Mouse (Mus musculus) midbrain, postnatal 0 days (tissue): ENCODE data around the gene Sema4c. TPM values are rescaled to one million over a fixed set of nuclear protein-coding genes. Genes with fewer than 3 reads are reported as not detected.

ENCODE experiments used
- ATAC-seq: fragments of 200-750 bp; cut with Nextera tagmentation; 2 replicates; pipeline ENCODE4 v1.8.0; 2017; ENCODE audit warnings: moderate number of reproducible peaks, mild to moderate bottlenecking, moderate TSS enrichment, moderate library complexity; ENCODE audit not compliant: low FRiP score
- DNase-seq: peaks from one replicate; pipeline ENCODE4 v3.0.0-alpha.2; 2015; ENCODE audit warnings: low spot score
- H3K27ac ChIP-seq: fragments of 300-500 bp; sonication (generic); 2 replicates; pipeline ENCODE4 v1.5.1; 2014; ENCODE audit warnings: low read depth, mild to moderate bottlenecking, low read length, mixed read lengths
- H3K27me3 ChIP-seq: fragments of 300-500 bp; sonication (generic); 2 replicates; pipeline ENCODE4 v1.6.1; 2014; ENCODE audit warnings: low read length, control low read depth, mixed read lengths; ENCODE audit not compliant: insufficient read depth
- H3K36me3 ChIP-seq: fragments of 300-500 bp; sonication (generic); 2 replicates; pipeline ENCODE4 v1.6.1; 2014; ENCODE audit warnings: low read length, control low read depth, mixed read lengths; ENCODE audit not compliant: insufficient read depth
- H3K4me1 ChIP-seq: fragments of 300-500 bp; sonication (generic); 2 replicates; pipeline ENCODE4 v1.6.1; 2014; ENCODE audit warnings: mild to moderate bottlenecking, control low read depth, antibody characterized with exemption, low read length, mixed read lengths; ENCODE audit not compliant: insufficient read depth
- H3K4me2 ChIP-seq: fragments of 300-500 bp; sonication (generic); 2 replicates; pipeline ENCODE4 v1.6.1; 2014; ENCODE audit warnings: low read depth, mild to moderate bottlenecking, low read length, mixed read lengths; ENCODE audit not compliant: poor library complexity, severe bottlenecking
- H3K4me3 ChIP-seq: fragments of 300-500 bp; sonication (generic); 2 replicates; pipeline ENCODE4 v1.5.1; 2014; ENCODE audit warnings: low read depth, mild to moderate bottlenecking, low read length, moderate library complexity
- H3K9ac ChIP-seq: fragments of 300-500 bp; sonication (generic); replicated peaks from 2 replicates; pipeline ENCODE4 v1.6.1; 2014; ENCODE audit warnings: mild to moderate bottlenecking, low read length, moderate library complexity, mixed read lengths; ENCODE audit not compliant: poor library complexity, severe bottlenecking
- H3K9me3 ChIP-seq: fragments of 300-500 bp; sonication (generic); 2 replicates; pipeline ENCODE4 v1.6.1; 2016; ENCODE audit warnings: low read length, control low read depth
- CTCF ChIP-seq: IDR thresholded peaks from 2 replicates; pipeline ENCODE4 v1.5.1; 2016; ENCODE audit warnings: antibody characterized with exemption, mild to moderate bottlenecking
- WGBS: fragments of 180-500 bp; shearing (Covaris S2); extraction: QIAGEN DNeasy Blood & Tissue Kit; methylation state at CpG from one replicate; pipeline ENCODE4 v1.1.7; 2014; 5-methylcytosine and 5-hydroxymethylcytosine counted together
- polyA plus RNA-seq: library from polyadenylated mRNA; unstranded; fragments of >200 nt; fragmentation: Nextera tagmentation; extraction: Ambion mirVana; gene quantifications from 2 replicates; pipeline ENCODE4 v1.2.1, GENCODE M21; 2015
- total RNA-seq: library from RNA; depleted of rRNA; stranded (reverse); fragments of >200 nt; gene quantifications from 2 replicates; pipeline ENCODE4 v1.2.3, GENCODE M21; 2014

Sema4c gene
- total and polyA plus RNA-seq, 2 experiments from 2014 or later, result 18.0 to 30.0 TPM

DNA sequence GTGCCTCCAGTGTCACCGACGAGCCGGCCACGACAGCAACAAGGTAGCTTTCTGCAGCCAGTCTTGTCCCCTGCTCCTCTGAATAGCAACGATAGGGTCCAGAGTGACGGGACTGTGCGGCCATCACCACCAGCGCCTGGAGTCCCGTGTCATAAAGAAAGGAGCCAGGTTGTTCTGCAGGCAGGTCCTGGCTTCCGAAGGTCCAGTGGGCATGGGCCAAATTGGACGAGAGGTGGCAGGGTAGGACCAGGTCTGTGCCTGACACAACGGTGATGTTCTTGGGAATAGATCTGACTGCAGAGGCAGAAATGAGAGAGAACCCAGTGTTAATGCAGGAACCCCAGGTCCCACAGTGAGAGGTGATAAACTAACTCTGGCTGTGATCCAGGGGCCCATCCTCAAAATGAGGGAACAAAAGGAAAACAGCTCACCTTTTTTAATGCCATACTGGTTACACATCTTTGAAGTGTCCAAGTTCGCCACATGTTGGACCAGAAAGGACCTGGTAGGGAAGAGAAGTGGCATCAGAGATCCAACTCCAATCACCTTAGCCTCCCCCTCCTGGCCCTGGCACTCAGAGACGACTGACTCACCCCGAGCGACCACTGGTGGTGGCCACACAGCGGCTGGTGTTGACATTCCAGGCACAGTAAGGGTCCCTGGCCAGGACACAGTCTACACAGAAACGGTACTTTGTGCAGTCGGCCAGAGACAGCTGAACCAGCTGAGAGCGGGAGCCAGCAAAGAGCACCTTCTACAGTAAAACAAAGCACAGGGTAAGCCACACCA, 7.9 kb downstream of the Sema4c start:
- no peak for ATAC-seq

DNA sequence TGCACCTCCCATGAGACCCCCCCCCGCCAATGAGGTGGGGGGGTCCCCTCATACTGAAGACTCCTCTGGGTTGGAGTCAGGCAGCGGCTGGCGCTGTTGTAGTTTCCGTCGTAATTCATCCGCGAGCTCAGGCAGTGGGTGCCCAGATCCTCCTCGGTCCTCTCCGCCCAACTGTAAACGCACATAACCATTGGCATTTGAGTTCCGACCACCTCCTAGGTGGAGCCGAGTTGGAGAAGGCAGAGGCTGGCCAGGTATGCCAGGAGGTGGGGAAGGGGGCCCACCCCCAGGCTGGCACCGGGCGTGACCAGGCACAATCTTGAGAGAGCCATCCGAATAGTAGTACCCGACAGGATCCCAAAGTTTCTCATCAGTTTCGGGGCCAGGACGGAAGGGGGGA, 8.7 kb downstream of the Sema4c start:
- TF ChIP-seq CTCF, result no peak
- Histone ChIP-seq H3K4me2 (no peak overlapping the region), H3K4me3 (no peak overlapping the region), H3K9ac (no peak overlapping the region), H3K9me3 (no peaks in the 10 kb centered on the region), H3K4me1 (peaks cover 5% of the 10 kb centered on the region; the same call in 1 of the 2 replicates), H3K36me3 (peaks cover 59% of the 10 kb centered on the region), H3K27ac (no peak overlapping the region), H3K27me3 (no peaks in the 10 kb centered on the region)
- DNase-seq (no peak), ATAC-seq (no peak)
- 87% methylated on average over 18 of the region's 18 CpGs for WGBS

More for the DNA sequence above, 7.9 kb downstream of the Sema4c start:
- TF ChIP-seq CTCF, result no peak
- H3K4me1 ChIP-seq, result peaks cover 11% of the 10 kb centered on the region; the same call in 1 of the 2 replicates
- H3K9me3 ChIP-seq, result no peaks in the 10 kb centered on the region
- 78% methylated on average over 20 of the region's 20 CpGs for WGBS
- peaks cover 67% of the 10 kb centered on the region for H3K36me3 ChIP-seq
- no peak for DNase-seq
- H3K9ac ChIP-seq, result no peak overlapping the region
- no peak overlapping the region for H3K4me3 ChIP-seq
- H3K27me3 ChIP-seq, result no peaks in the 10 kb centered on the region
- no peak overlapping the region for H3K4me2 ChIP-seq
- H3K27ac ChIP-seq, result no peak overlapping the region

DNA sequence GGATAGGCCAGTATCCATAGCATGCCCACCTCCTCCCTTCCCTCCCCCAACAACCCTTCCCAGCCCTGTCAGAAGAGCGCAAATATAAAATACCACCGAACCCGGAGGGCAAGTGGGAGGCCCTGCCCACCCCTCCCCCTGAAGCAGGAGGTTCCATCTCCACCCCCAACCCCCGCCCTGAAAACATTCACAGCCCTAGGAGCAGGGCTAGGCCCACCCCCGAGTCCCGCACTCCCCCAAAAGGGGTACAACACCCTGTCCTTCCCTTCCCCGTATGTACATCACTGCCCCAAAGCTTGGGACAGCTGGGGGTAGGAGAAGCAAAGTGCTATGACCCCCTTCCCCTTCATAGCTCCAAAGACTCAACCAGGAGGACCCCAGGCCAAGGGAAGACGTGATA, 9.4 kb downstream of the Sema4c start:
- Histone ChIP-seq H3K27me3 (no peaks in the 10 kb centered on the region), H3K4me2 (no peak overlapping the region), H3K9me3 (no peaks in the 10 kb centered on the region), H3K36me3 (peaks cover 52% of the 10 kb centered on the region), H3K9ac (no peak overlapping the region), H3K4me3 (no peak overlapping the region), H3K4me1 (peaks cover 4% of the 10 kb centered on the region; the same call in 1 of the 2 replicates), H3K27ac (no peak overlapping the region)
- 57% methylated on average over 8 of the region's 8 CpGs for WGBS
- ATAC-seq (no peak), DNase-seq (no peak)
- no peak for TF ChIP-seq CTCF

DNA sequence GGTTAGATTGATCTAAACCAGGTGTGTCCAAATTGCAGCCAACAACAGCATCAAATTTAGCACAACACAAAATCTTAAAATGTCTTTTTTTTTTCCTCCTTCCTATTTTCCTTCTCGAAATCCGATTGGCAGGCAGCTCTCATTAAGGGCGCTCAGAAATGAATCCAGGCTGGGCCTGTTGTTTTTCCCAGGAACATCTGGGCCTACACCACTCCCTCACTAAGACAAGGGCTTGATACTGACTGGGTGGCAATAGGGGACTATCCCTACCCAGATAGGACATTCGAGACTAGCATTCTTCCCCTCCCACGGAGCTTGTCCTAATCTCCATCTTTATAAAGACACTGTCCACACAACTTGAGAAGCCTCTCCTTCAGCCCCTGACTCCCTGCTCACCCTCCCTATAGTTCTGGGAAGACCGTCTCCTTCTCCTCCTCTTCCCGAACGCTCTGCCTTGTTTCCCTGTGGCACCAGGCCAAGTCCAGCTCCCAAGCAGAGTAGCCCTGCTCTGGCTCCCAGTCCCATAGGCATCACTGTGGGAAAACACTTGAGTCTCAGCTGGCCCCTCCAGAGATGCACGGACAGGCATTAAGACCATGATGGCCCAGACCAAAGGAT, 10.1 kb downstream of the Sema4c start:
- no peaks in the 10 kb centered on the region for H3K9me3 ChIP-seq
- DNase-seq (peak; percentile 17), ATAC-seq (no peak)
- peaks cover 4% of the 10 kb centered on the region; the same call in 1 of the 2 replicates for H3K4me1 ChIP-seq
- no peak overlapping the region for H3K4me2 ChIP-seq
- H3K27me3 ChIP-seq, result no peaks in the 10 kb centered on the region
- peak overlapping the region; percentile 72 for H3K27ac ChIP-seq
- TF ChIP-seq CTCF, result no peak
- WGBS, result 33% methylated on average over 9 of the region's 9 CpGs
- no peak overlapping the region for H3K9ac ChIP-seq
- H3K36me3 ChIP-seq, result peaks cover 45% of the 10 kb centered on the region
- no peak overlapping the region for H3K4me3 ChIP-seq

DNA sequence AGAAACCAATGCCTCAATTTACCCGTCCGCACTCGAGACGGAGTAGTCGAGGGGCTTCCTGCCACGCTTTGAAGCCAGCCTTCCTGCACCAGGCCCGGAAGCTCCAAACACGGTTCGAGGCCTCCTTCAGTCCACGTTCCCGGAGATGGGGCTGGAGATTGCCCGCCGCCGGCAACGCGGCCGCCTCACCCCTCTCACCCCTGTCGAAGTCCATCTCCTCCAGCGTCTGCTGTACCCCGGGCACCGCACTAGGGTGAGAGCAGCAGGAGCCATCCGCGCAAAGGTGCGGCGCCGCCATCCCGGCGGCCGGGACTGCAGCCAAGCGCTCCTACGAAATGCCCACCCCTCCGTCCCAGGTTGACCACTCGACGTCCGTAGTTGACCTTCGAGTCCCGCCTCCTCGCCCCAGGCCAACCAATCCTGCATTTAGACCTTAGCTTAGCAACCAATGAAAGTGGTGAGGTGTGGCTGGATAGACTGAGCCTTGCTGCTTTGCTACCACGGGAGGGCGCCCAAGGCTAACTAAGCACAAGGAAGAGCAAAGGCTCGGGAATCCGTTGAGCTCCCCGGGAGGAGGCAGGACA, 11.2 kb downstream of the Sema4c start, which contains the start of gene Ankrd39:
TSS of gene Ankrd39 (minus strand) at position 558 of the 584 bp plus-strand sequence.
- under 1% methylated on average over 43 of the region's 43 CpGs for WGBS
- H3K4me2 ChIP-seq, result peak within 1 kb of the TSS; percentile 74
- no peaks in the 10 kb centered on the region for H3K9me3 ChIP-seq
- peak; percentile 93 for ATAC-seq
- peak within 1 kb of the TSS; percentile 78 for H3K9ac ChIP-seq
- peak; percentile 100 for TF ChIP-seq CTCF
- peak; percentile 99 for DNase-seq
- no peaks in the 10 kb centered on the region for H3K27me3 ChIP-seq
- peak within 1 kb of the TSS; percentile 76 for H3K27ac ChIP-seq
- peak within 1 kb of the TSS; percentile 63 for H3K4me3 ChIP-seq
- H3K4me1 ChIP-seq, result peaks cover 4% of the 10 kb centered on the region; the same call in 1 of the 2 replicates
- H3K36me3 ChIP-seq, result peaks cover 39% of the 10 kb centered on the region
